Mouse (Mus musculus): ENCODE data around the gene 2900011O08Rik. TPM values are rescaled to one million over a fixed set of nuclear protein-coding genes. Genes with fewer than 3 reads are reported as not detected.

2900011O08Rik gene
- total RNA-seq, 2 experiments from 2014 or later = not detected

GRCm38 (mm10) chr16:14021166-14021822 is 34.9 kb downstream of the 2900011O08Rik start:
- DNase-seq = no peak
- intact Hi-C loops (cut with DNase I) = no loop called here
- H3K27ac ChIP-seq = no peak overlapping the region
- H3K4me3 ChIP-seq = no peak overlapping the region
- TF ChIP-seq CTCF (IDR thresholded peaks at IDR 0.05) = no peak

- intact Hi-C loops (cut with DNase I) = no loop called here
- TF ChIP-seq CTCF (IDR thresholded peaks at IDR 0.05) = no peak
- no peak overlapping the region for H3K4me3 ChIP-seq
- no peak for DNase-seq
- no peak overlapping the region for H3K27ac ChIP-seq
These were observed 38.9 kb downstream of the 2900011O08Rik start for GRCm38 (mm10) chr16:14025091-14025990.

GRCm38 (mm10) chr16:14029072-14029471 is 42.7 kb downstream of the 2900011O08Rik start:
- intact Hi-C loops (cut with DNase I) = no loop called here
- TF ChIP-seq CTCF (IDR thresholded peaks at IDR 0.05) = no peak
- no peak overlapping the region for H3K4me3 ChIP-seq
- H3K27ac ChIP-seq = no peak overlapping the region
- no peak for DNase-seq

- Histone ChIP-seq H3K4me3 (no peak overlapping the region), H3K27ac (no peak overlapping the region)
- TF ChIP-seq CTCF (IDR thresholded peaks at IDR 0.05) = no peak
- intact Hi-C loops (cut with DNase I) = no loop called here
- DNase-seq = no peak
These were observed 43.4 kb downstream of the 2900011O08Rik start for GRCm38 (mm10) chr16:14029851-14030250.

GRCm38 (mm10) chr16:14030650-14031049 is 44.2 kb downstream of the 2900011O08Rik start:
- Histone ChIP-seq H3K4me3 (no peak overlapping the region), H3K27ac (no peak overlapping the region)
- DNase-seq = no peak
- TF ChIP-seq CTCF (IDR thresholded peaks at IDR 0.05) = peak; percentile 36; the same call in 1 of the 2 replicates
- intact Hi-C loops (cut with DNase I) = no loop called here

- TF ChIP-seq CTCF (IDR thresholded peaks at IDR 0.05) = no peak
- intact Hi-C loops (cut with DNase I) = no loop called here
- Histone ChIP-seq H3K4me3 (no peak overlapping the region), H3K27ac (no peak overlapping the region)
- no peak for DNase-seq
These were observed 46.7 kb downstream of the 2900011O08Rik start for GRCm38 (mm10) chr16:14033076-14033475.

GRCm38 (mm10) chr16:14042421-14042820 is 56.0 kb downstream of the 2900011O08Rik start:
- Histone ChIP-seq H3K27ac (no peak overlapping the region), H3K4me3 (no peak overlapping the region)
- no peak for TF ChIP-seq CTCF (IDR thresholded peaks at IDR 0.05)
- no peak for DNase-seq
- intact Hi-C loops (cut with DNase I) = no loop called here

GRCm38 (mm10) chr16:14044695-14045094 is 58.3 kb downstream of the 2900011O08Rik start:
- intact Hi-C loops (cut with DNase I) = no loop called here
- no peak for TF ChIP-seq CTCF (IDR thresholded peaks at IDR 0.05)
- no peak for DNase-seq
- no peak overlapping the region for H3K4me3 ChIP-seq
- no peak overlapping the region for H3K27ac ChIP-seq

- no peak for TF ChIP-seq CTCF (IDR thresholded peaks at IDR 0.05)
- intact Hi-C loops (cut with DNase I) = no loop called here
- peak; percentile 17 for DNase-seq
- Histone ChIP-seq H3K27ac (no peak overlapping the region), H3K4me3 (no peak overlapping the region)
These were observed 59.9 kb downstream of the 2900011O08Rik start for GRCm38 (mm10) chr16:14046224-14046756.

- no peak overlapping the region for H3K27ac ChIP-seq
- no peak for DNase-seq
- intact Hi-C loops (cut with DNase I) = no loop called here
- no peak for TF ChIP-seq CTCF (IDR thresholded peaks at IDR 0.05)
- no peak overlapping the region for H3K4me3 ChIP-seq
These were observed 65.8 kb downstream of the 2900011O08Rik start for GRCm38 (mm10) chr16:14052221-14052620.

- DNase-seq = no peak
- Histone ChIP-seq H3K4me3 (no peak overlapping the region), H3K27ac (no peak overlapping the region)
- intact Hi-C loops (cut with DNase I) = loop anchor here (1.0 kb wide), 1 partner anchor 38 kb away; no protein-coding TSS in a partner anchor
- TF ChIP-seq CTCF (IDR thresholded peaks at IDR 0.05) = no peak
These were observed 66.7 kb downstream of the 2900011O08Rik start for GRCm38 (mm10) chr16:14053116-14053515.

- TF ChIP-seq CTCF (IDR thresholded peaks at IDR 0.05) = no peak
- H3K4me3 ChIP-seq = no peak overlapping the region
- no peak overlapping the region for H3K27ac ChIP-seq
- DNase-seq = no peak
- intact Hi-C loops (cut with DNase I) = no loop called here
These were observed 68.9 kb downstream of the 2900011O08Rik start for GRCm38 (mm10) chr16:14055271-14055670.

GRCm38 (mm10) chr16:14056734-14057133 is 70.3 kb downstream of the 2900011O08Rik start:
- TF ChIP-seq CTCF (IDR thresholded peaks at IDR 0.05) = no peak
- Histone ChIP-seq H3K4me3 (no peak overlapping the region), H3K27ac (no peak overlapping the region)
- no peak for DNase-seq
- intact Hi-C loops (cut with DNase I) = no loop called here

Data from gastrocnemius, adult 2 months (tissue).